Mouse (Mus musculus): ENCODE data around the gene Slain2. TPM values are rescaled to one million over a fixed set of nuclear protein-coding genes. Genes with fewer than 3 reads are reported as not detected.

Slain2 gene
- polyA plus RNA-seq, 1 experiment from 2014 or later = 24.9 TPM

- H3K4me3 ChIP-seq (ENCODE audit: low read depth, low read length) = no peak overlapping the region
- H3K4me1 ChIP-seq (ENCODE audit: control insufficient read depth, insufficient read depth, low read length) = no peaks in the 10 kb centered on the region
- no peak overlapping the region for H3K4me2 ChIP-seq (ENCODE audit: low read depth, low read length)
- DNase-seq (ENCODE audit: low spot score) = no peak
- no peak overlapping the region for H3K9ac ChIP-seq (ENCODE audit: low read depth, low read length)
- peaks cover 29% of the 10 kb centered on the region for H3K36me3 ChIP-seq (ENCODE audit: control insufficient read depth, insufficient read depth, low read length)
- H3K27ac ChIP-seq (replicated peaks; ENCODE audit: low read depth, low read length) = no peak overlapping the region
- WGBS = 90% methylated on average over 2 of the region's 2 CpGs
- no peaks in the 10 kb centered on the region for H3K9me3 ChIP-seq (ENCODE audit: control insufficient read depth, low read length)
- ATAC-seq (ENCODE audit: low read depth) = no peak
- H3K27me3 ChIP-seq (replicated peaks; ENCODE audit: control insufficient read depth, insufficient read depth, low read length) = no peaks in the 10 kb centered on the region
These were observed 36.1 kb downstream of the Slain2 start for GRCm38 (mm10) chr5:72950252-72950651.

DNA sequence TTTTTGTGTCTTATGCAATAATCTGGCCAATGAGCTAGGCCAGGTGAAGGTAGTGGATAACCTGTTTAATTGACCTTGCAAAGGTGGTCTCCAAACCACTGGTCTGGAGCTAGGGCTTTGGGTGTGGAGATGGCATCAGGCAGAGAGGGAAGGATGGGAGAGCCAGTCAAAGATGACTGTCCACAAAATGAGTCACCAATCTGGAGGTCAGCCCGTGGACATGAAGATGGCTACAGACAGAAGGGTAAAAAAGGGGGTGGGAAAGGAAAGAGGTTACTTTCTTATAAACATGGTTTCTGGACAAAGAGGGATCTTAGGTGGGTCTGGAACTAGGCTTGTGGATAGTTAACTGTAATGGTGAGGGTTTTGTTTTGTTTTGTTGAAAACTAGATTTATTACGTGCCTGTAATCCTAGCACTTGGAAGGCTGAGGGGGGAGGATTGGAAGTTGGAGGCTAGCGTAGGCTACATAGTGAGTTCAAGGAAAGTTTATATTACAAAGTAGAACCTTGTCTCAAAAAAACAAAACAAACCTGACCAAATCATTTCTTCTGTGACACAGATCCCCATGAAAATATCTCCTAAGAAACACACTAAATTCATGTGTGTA is 40.0 kb downstream of the Slain2 start:
- DNase-seq (ENCODE audit: low spot score) = no peak
- peaks cover 36% of the 10 kb centered on the region for H3K36me3 ChIP-seq (ENCODE audit: control insufficient read depth, insufficient read depth, low read length)
- no peak overlapping the region for H3K9ac ChIP-seq (ENCODE audit: low read depth, low read length)
- no peak overlapping the region for H3K27ac ChIP-seq (replicated peaks; ENCODE audit: low read depth, low read length)
- no peaks in the 10 kb centered on the region for H3K9me3 ChIP-seq (ENCODE audit: control insufficient read depth, low read length)
- no peaks in the 10 kb centered on the region for H3K27me3 ChIP-seq (replicated peaks; ENCODE audit: control insufficient read depth, insufficient read depth, low read length)
- no peak overlapping the region for H3K4me2 ChIP-seq (ENCODE audit: low read depth, low read length)
- WGBS = 65% methylated on average over 3 of the region's 3 CpGs
- H3K4me1 ChIP-seq (ENCODE audit: control insufficient read depth, insufficient read depth, low read length) = no peaks in the 10 kb centered on the region
- no peak for ATAC-seq (ENCODE audit: low read depth)
- H3K4me3 ChIP-seq (ENCODE audit: low read depth, low read length) = no peak overlapping the region

DNA sequence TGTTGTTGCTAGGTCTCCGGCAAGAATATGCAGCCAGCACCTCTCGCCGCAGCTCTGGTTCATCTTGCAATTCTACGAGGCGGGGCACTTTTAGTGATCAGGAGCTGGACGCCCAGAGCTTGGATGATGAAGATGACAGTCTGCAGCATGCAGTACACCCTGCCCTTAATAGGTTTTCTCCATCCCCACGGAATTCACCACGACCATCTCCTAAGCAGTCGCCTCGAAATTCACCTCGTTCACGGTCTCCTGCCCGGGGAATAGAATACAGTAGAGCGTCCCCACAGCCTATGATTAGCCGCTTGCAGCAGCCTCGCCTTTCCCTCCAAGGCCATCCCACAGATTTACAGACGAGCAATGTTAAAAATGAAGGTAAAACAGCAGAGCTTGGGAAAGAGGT is 43.2 kb downstream of the Slain2 start:
- H3K36me3 ChIP-seq (ENCODE audit: control insufficient read depth, insufficient read depth, low read length) = peaks cover 26% of the 10 kb centered on the region
- no peak overlapping the region for H3K4me2 ChIP-seq (ENCODE audit: low read depth, low read length)
- no peak overlapping the region for H3K9ac ChIP-seq (ENCODE audit: low read depth, low read length)
- H3K9me3 ChIP-seq (ENCODE audit: control insufficient read depth, low read length) = no peaks in the 10 kb centered on the region
- H3K27me3 ChIP-seq (replicated peaks; ENCODE audit: control insufficient read depth, insufficient read depth, low read length) = no peaks in the 10 kb centered on the region
- ATAC-seq (ENCODE audit: low read depth) (no peak), DNase-seq (ENCODE audit: low spot score) (no peak)
- H3K4me1 ChIP-seq (ENCODE audit: control insufficient read depth, insufficient read depth, low read length) = no peaks in the 10 kb centered on the region
- no peak overlapping the region for H3K27ac ChIP-seq (replicated peaks; ENCODE audit: low read depth, low read length)
- WGBS = 89% methylated on average over 17 of the region's 17 CpGs
- H3K4me3 ChIP-seq (ENCODE audit: low read depth, low read length) = no peak overlapping the region

DNA sequence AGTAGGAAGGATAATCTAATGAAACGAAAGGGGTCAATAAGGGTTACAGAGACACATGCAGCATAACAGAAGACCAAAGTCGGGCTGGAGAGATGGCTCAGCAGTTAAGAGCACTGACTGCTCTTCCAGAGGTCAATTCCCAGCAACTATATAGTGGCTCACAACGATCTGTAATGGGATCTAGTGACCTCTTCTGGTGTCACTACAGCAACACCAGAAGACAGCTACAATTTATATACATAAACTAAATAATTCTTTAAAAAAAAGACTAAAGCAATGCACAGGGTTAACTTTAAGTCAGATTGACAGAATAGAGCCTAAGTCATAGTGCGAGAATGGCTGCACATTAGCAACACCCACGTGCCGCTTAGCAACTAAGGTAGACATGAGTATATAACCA is 46.0 kb downstream of the Slain2 start:
- H3K36me3 ChIP-seq (ENCODE audit: control insufficient read depth, insufficient read depth, low read length) = peaks cover 26% of the 10 kb centered on the region
- H3K4me1 ChIP-seq (ENCODE audit: control insufficient read depth, insufficient read depth, low read length) = no peaks in the 10 kb centered on the region
- no peaks in the 10 kb centered on the region for H3K9me3 ChIP-seq (ENCODE audit: control insufficient read depth, low read length)
- no peak for ATAC-seq (ENCODE audit: low read depth)
- H3K27ac ChIP-seq (replicated peaks; ENCODE audit: low read depth, low read length) = no peak overlapping the region
- H3K27me3 ChIP-seq (replicated peaks; ENCODE audit: control insufficient read depth, insufficient read depth, low read length) = no peaks in the 10 kb centered on the region
- no peak overlapping the region for H3K4me3 ChIP-seq (ENCODE audit: low read depth, low read length)
- DNase-seq (ENCODE audit: low spot score) = no peak
- H3K9ac ChIP-seq (ENCODE audit: low read depth, low read length) = no peak overlapping the region
- WGBS = 85% methylated on average over 6 of the region's 6 CpGs
- no peak overlapping the region for H3K4me2 ChIP-seq (ENCODE audit: low read depth, low read length)

GRCm38 (mm10) chr5:72965706-72966105 is 51.6 kb downstream of the Slain2 start:
- no peak for ATAC-seq (ENCODE audit: low read depth)

GRCm38 (mm10) chr5:72972435-72972834 is 58.3 kb downstream of the Slain2 start:
- no peak overlapping the region for H3K4me2 ChIP-seq (ENCODE audit: low read depth, low read length)
- ATAC-seq (ENCODE audit: low read depth) (no peak), DNase-seq (ENCODE audit: low spot score) (no peak)
- H3K27me3 ChIP-seq (replicated peaks; ENCODE audit: control insufficient read depth, insufficient read depth, low read length) = no peaks in the 10 kb centered on the region
- no peak overlapping the region for H3K27ac ChIP-seq (replicated peaks; ENCODE audit: low read depth, low read length)
- no peaks in the 10 kb centered on the region for H3K9me3 ChIP-seq (ENCODE audit: control insufficient read depth, low read length)
- WGBS = 74% methylated on average over 4 of the region's 4 CpGs
- H3K9ac ChIP-seq (ENCODE audit: low read depth, low read length) = no peak overlapping the region
- peaks cover 68% of the 10 kb centered on the region for H3K36me3 ChIP-seq (ENCODE audit: control insufficient read depth, insufficient read depth, low read length)
- no peak overlapping the region for H3K4me3 ChIP-seq (ENCODE audit: low read depth, low read length)
- H3K4me1 ChIP-seq (ENCODE audit: control insufficient read depth, insufficient read depth, low read length) = no peaks in the 10 kb centered on the region

More at GRCm38 (mm10) chr5:72965706-72966105, 51.6 kb downstream of the Slain2 start:
- H3K27ac ChIP-seq (replicated peaks; ENCODE audit: low read depth, low read length) = no peak overlapping the region
- no peak for DNase-seq (ENCODE audit: low spot score)
- no peaks in the 10 kb centered on the region for H3K27me3 ChIP-seq (replicated peaks; ENCODE audit: control insufficient read depth, insufficient read depth, low read length)
- no peak overlapping the region for H3K4me3 ChIP-seq (ENCODE audit: low read depth, low read length)
- H3K4me1 ChIP-seq (ENCODE audit: control insufficient read depth, insufficient read depth, low read length) = no peaks in the 10 kb centered on the region
- no peak overlapping the region for H3K9ac ChIP-seq (ENCODE audit: low read depth, low read length)
- H3K9me3 ChIP-seq (ENCODE audit: control insufficient read depth, low read length) = no peaks in the 10 kb centered on the region
- 80% methylated on average over 3 of the region's 3 CpGs for WGBS
- H3K4me2 ChIP-seq (ENCODE audit: low read depth, low read length) = no peak overlapping the region
- H3K36me3 ChIP-seq (ENCODE audit: control insufficient read depth, insufficient read depth, low read length) = peaks cover 41% of the 10 kb centered on the region

- Histone ChIP-seq H3K36me3 (ENCODE audit: control insufficient read depth, insufficient read depth, low read length) (peaks cover 66% of the 10 kb centered on the region), H3K9ac (ENCODE audit: low read depth, low read length) (no peak overlapping the region), H3K27ac (replicated peaks; ENCODE audit: low read depth, low read length) (no peak overlapping the region), H3K4me3 (ENCODE audit: low read depth, low read length) (no peak overlapping the region), H3K9me3 (ENCODE audit: control insufficient read depth, low read length) (no peaks in the 10 kb centered on the region), H3K27me3 (replicated peaks; ENCODE audit: control insufficient read depth, insufficient read depth, low read length) (no peaks in the 10 kb centered on the region), H3K4me1 (ENCODE audit: control insufficient read depth, insufficient read depth, low read length) (no peaks in the 10 kb centered on the region), H3K4me2 (ENCODE audit: low read depth, low read length) (no peak overlapping the region)
- DNase-seq (ENCODE audit: low spot score) (peak; percentile 44), ATAC-seq (ENCODE audit: low read depth) (peak; percentile 33; the same call in 1 of the 2 replicates)
- 67% methylated on average over 5 of the region's 5 CpGs for WGBS
These were observed 58.8 kb downstream of the Slain2 start for GRCm38 (mm10) chr5:72972934-72973333.

GRCm38 (mm10) chr5:72974602-72975001 is 60.5 kb downstream of the Slain2 start, which contains the start of gene Gm10135:
TSS of gene Gm10135 (minus strand) at chr5:72974702.
- WGBS = over 99% methylated on average over 7 of the region's 7 CpGs
- peaks cover 59% of the 10 kb centered on the region for H3K36me3 ChIP-seq (ENCODE audit: control insufficient read depth, insufficient read depth, low read length)
- H3K9ac ChIP-seq (ENCODE audit: low read depth, low read length) = no peak within 1 kb of the TSS
- H3K4me1 ChIP-seq (ENCODE audit: control insufficient read depth, insufficient read depth, low read length) = no peaks in the 10 kb centered on the region
- H3K9me3 ChIP-seq (ENCODE audit: control insufficient read depth, low read length) = no peaks in the 10 kb centered on the region
- H3K4me2 ChIP-seq (ENCODE audit: low read depth, low read length) = no peak within 1 kb of the TSS
- ATAC-seq (ENCODE audit: low read depth) (no peak), DNase-seq (ENCODE audit: low spot score) (no peak)
- H3K27ac ChIP-seq (replicated peaks; ENCODE audit: low read depth, low read length) = no peak within 1 kb of the TSS
- H3K27me3 ChIP-seq (replicated peaks; ENCODE audit: control insufficient read depth, insufficient read depth, low read length) = no peaks in the 10 kb centered on the region
- H3K4me3 ChIP-seq (ENCODE audit: low read depth, low read length) = no peak within 1 kb of the TSS

- no peak for ATAC-seq (ENCODE audit: low read depth)
- Histone ChIP-seq H3K4me3 (ENCODE audit: low read depth, low read length) (no peak overlapping the region), H3K4me1 (ENCODE audit: control insufficient read depth, insufficient read depth, low read length) (no peaks in the 10 kb centered on the region), H3K27ac (replicated peaks; ENCODE audit: low read depth, low read length) (no peak overlapping the region), H3K4me2 (ENCODE audit: low read depth, low read length) (no peak overlapping the region), H3K27me3 (replicated peaks; ENCODE audit: control insufficient read depth, insufficient read depth, low read length) (no peaks in the 10 kb centered on the region), H3K9me3 (ENCODE audit: control insufficient read depth, low read length) (no peaks in the 10 kb centered on the region), H3K36me3 (ENCODE audit: control insufficient read depth, insufficient read depth, low read length) (peaks cover 67% of the 10 kb centered on the region), H3K9ac (ENCODE audit: low read depth, low read length) (no peak overlapping the region)
- DNase-seq (ENCODE audit: low spot score) = no peak
- 87% methylated on average over 6 of the region's 6 CpGs for WGBS
These were observed 61.9 kb downstream of the Slain2 start for GRCm38 (mm10) chr5:72975996-72976395.

Measured in embryonic facial prominence, embryonic 14.5 days (tissue).